Mouse (Mus musculus): ENCODE results near the gene Kctd18. TPM values are rescaled to one million over a fixed set of nuclear protein-coding genes. Genes with fewer than 3 reads are reported as not detected.
"Not testable (repeated sequence)": the region's sequence is repeated elsewhere in the genome, so short reads cannot be mapped to it uniquely, and the experiment has no call there.

Kctd18 gene
- polyA plus RNA-seq, 1 experiment, result 21.3 TPM

DNA sequence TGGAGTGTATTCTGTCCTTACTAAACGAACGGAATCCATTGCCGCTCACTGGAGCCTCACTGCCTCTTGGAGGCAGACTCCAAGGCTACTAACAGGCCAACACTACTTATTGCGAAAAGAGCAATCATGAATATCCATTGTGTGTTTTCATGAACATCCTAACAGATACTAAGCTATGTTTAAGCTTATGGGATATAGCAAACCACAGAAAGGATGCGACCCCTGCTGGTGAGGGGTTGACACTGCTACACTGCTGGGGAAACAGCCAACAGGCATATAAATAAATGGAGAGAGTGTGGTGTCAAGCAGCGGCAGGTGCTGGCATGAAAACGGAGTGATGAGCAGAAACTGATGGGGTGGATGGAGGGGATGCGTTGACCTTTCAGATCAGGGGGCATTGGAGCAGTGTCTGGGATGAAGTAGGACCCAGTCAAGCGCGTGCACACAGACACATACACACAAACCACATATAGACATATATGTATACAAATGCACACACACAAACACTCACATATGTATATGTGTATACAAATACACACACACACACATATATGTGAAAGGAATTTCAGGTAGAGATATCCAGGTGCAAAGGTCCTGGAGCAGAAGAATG, 12.5 kb upstream of the Kctd18 start:
- Histone ChIP-seq H3K4me1 (ENCODE audit: control insufficient read depth, insufficient read depth, low read length) (no peaks in the 10 kb centered on the region), H3K36me3 (ENCODE audit: control insufficient read depth, insufficient read depth, low read length, poor library complexity, severe bottlenecking) (peaks cover 3% of the 10 kb centered on the region; the same call in 1 of the 2 replicates), H3K9me3 (replicated peaks; ENCODE audit: control insufficient read depth, insufficient read depth, low read length, poor library complexity, severe bottlenecking) (no peaks in the 10 kb centered on the region), H3K4me3 (ENCODE audit: low read depth, low read length) (no peak overlapping the region), H3K9ac (ENCODE audit: low read depth, poor library complexity, severe bottlenecking) (no peak overlapping the region), H3K27ac (ENCODE audit: insufficient read depth, low read length) (no peak overlapping the region), H3K27me3 (ENCODE audit: control insufficient read depth, insufficient read depth, low read length, poor library complexity, severe bottlenecking) (no peaks in the 10 kb centered on the region)
- TF ChIP-seq POLR2A (IDR thresholded peaks at IDR 0.05; ENCODE audit: insufficient read depth, low read length) (no peak), CTCF (IDR thresholded peaks at IDR 0.05; ENCODE audit: low read depth, low read length) (peak; percentile 78)

DNA sequence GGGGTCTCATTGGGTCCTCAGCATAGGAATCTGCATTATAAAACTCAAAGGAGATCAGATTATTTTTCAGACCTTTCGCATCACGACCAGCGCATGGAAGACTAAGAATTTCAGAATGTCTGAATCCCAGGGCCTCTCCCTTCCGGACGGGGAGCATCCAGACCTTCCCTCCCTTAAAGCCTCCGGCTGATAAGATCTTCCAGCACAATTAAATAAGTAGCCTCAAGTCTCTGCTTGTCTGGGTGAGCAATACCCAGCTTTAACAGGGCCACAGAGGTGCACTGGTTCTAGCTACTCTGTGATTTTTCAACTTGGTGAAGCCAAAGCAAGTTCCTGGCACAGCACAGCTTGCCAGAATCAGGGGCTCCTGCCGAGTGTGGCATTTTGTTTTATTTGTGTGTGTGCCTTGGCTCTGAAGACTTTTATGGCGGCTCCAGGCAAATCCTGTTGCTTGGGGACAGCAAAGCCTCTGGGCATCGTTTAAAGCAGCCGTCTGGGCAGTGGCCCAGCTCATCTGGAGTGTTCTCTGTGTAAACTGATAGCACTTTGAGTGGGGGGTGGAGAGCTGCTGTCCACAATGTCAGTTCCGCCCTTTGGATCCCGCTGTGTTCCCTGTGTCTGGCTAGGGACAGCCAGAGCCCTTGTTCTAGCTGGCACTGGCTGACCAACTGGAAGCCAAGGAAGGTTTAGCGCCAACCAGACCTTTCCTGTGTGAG, 11.6 kb upstream of the Kctd18 start:
- Histone ChIP-seq H3K36me3 (ENCODE audit: control insufficient read depth, insufficient read depth, low read length, poor library complexity, severe bottlenecking) (peaks cover 3% of the 10 kb centered on the region), H3K4me3 (ENCODE audit: low read depth, low read length) (peak overlapping the region; percentile 42), H3K4me1 (ENCODE audit: control insufficient read depth, insufficient read depth, low read length) (no peaks in the 10 kb centered on the region), H3K27ac (ENCODE audit: insufficient read depth, low read length) (peak overlapping the region; percentile 43), H3K27me3 (ENCODE audit: control insufficient read depth, insufficient read depth, low read length, poor library complexity, severe bottlenecking) (no peaks in the 10 kb centered on the region), H3K9ac (ENCODE audit: low read depth, poor library complexity, severe bottlenecking) (peak overlapping the region; percentile 40; the same call in 1 of the 2 replicates), H3K9me3 (replicated peaks; ENCODE audit: control insufficient read depth, insufficient read depth, low read length, poor library complexity, severe bottlenecking) (no peaks in the 10 kb centered on the region)
- TF ChIP-seq POLR2A (IDR thresholded peaks at IDR 0.05; ENCODE audit: insufficient read depth, low read length), result no peak
- TF ChIP-seq CTCF (IDR thresholded peaks at IDR 0.05; ENCODE audit: low read depth, low read length), result no peak
- 0 out of 2 replicates have a peak, but pooled peaks have one; percentile 26 for TF ChIP-seq EP300 (IDR thresholded peaks at IDR 0.05; ENCODE audit: insufficient read depth, low read depth, low read length)

GRCm38 (mm10) chr1:58029636-58030117, 10.9 kb upstream of the Kctd18 start, which contains the start of gene Aox1:
Gene Aox1, plus strand, starts transcription at chr1:58029931.
- TF ChIP-seq CTCF (IDR thresholded peaks at IDR 0.05; ENCODE audit: low read depth, low read length) (no peak), EP300 (IDR thresholded peaks at IDR 0.05; ENCODE audit: insufficient read depth, low read depth, low read length) (peak; percentile 45; the same call in 1 of the 2 replicates), POLR2A (IDR thresholded peaks at IDR 0.05; ENCODE audit: insufficient read depth, low read length) (no peak)
- Histone ChIP-seq H3K27me3 (ENCODE audit: control insufficient read depth, insufficient read depth, low read length, poor library complexity, severe bottlenecking) (no peaks in the 10 kb centered on the region), H3K9me3 (replicated peaks; ENCODE audit: control insufficient read depth, insufficient read depth, low read length, poor library complexity, severe bottlenecking) (no peaks in the 10 kb centered on the region), H3K27ac (ENCODE audit: insufficient read depth, low read length) (peak within 1 kb of the TSS; percentile 72), H3K36me3 (ENCODE audit: control insufficient read depth, insufficient read depth, low read length, poor library complexity, severe bottlenecking) (peaks cover 6% of the 10 kb centered on the region), H3K9ac (ENCODE audit: low read depth, poor library complexity, severe bottlenecking) (peak within 1 kb of the TSS; percentile 40; the same call in 1 of the 2 replicates), H3K4me3 (ENCODE audit: low read depth, low read length) (peak within 1 kb of the TSS; percentile 42), H3K4me1 (ENCODE audit: control insufficient read depth, insufficient read depth, low read length) (no peaks in the 10 kb centered on the region)

DNA sequence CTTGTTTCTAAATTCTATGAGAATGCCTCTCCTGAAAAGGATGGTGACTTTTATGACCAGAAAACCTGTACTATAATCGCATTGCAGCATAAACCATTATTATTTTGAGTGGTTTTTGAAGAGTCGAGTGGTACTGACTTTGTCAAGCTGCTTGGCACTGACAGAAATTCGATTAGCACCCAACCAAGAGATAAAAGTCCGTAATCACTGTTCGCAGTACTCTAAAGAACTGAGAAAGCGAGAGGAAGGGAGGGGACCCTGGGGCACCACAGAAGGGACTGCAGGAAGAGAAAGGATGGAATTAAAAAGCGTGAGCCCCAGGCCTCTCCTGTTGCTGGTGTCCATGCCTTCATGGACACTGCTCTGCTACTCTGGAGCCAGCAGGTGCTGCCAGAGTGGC, 9.0 kb upstream of the Kctd18 start:
- H3K27me3 ChIP-seq (ENCODE audit: control insufficient read depth, insufficient read depth, low read length, poor library complexity, severe bottlenecking), result no peaks in the 10 kb centered on the region
- H3K36me3 ChIP-seq (ENCODE audit: control insufficient read depth, insufficient read depth, low read length, poor library complexity, severe bottlenecking), result peaks cover 13% of the 10 kb centered on the region
- H3K4me3 ChIP-seq (ENCODE audit: low read depth, low read length), result no peak overlapping the region
- TF ChIP-seq EP300 (IDR thresholded peaks at IDR 0.05; ENCODE audit: insufficient read depth, low read depth, low read length) (no peak), POLR2A (IDR thresholded peaks at IDR 0.05; ENCODE audit: insufficient read depth, low read length) (no peak), CTCF (IDR thresholded peaks at IDR 0.05; ENCODE audit: low read depth, low read length) (no peak)
- H3K27ac ChIP-seq (ENCODE audit: insufficient read depth, low read length), result no peak overlapping the region
- no peak overlapping the region for H3K9ac ChIP-seq (ENCODE audit: low read depth, poor library complexity, severe bottlenecking)
- H3K9me3 ChIP-seq (replicated peaks; ENCODE audit: control insufficient read depth, insufficient read depth, low read length, poor library complexity, severe bottlenecking), result no peaks in the 10 kb centered on the region
- H3K4me1 ChIP-seq (ENCODE audit: control insufficient read depth, insufficient read depth, low read length), result no peaks in the 10 kb centered on the region

DNA sequence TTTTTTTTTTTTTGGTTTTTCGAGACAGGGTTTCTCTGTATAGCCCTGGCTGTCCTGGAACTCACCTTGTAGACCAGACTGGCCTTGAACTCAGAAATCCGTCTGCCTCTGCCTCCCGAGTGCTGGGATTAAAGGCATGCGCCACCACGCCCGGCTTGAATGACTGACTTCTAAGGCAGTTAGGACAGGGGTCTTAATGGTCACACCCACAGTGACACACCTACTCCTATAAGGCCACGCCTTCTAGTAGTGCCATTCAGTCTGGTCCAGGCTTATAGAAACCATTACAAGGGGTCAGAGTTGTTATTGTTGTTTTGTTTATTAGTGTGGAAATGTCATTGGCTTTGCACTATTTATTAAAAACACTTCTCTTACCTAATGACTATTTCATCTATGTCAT, 12.4 kb downstream of the Kctd18 start:
- H3K4me1 ChIP-seq (ENCODE audit: control insufficient read depth, insufficient read depth, low read length); H3K27me3 ChIP-seq (ENCODE audit: control insufficient read depth, insufficient read depth, low read length, poor library complexity, severe bottlenecking); H3K4me3 ChIP-seq (ENCODE audit: low read depth, low read length); H3K9ac ChIP-seq (ENCODE audit: low read depth, poor library complexity, severe bottlenecking); H3K9me3 ChIP-seq (replicated peaks; ENCODE audit: control insufficient read depth, insufficient read depth, low read length, poor library complexity, severe bottlenecking); H3K27ac ChIP-seq (ENCODE audit: insufficient read depth, low read length): not testable (repeated sequence)
- H3K36me3 ChIP-seq (ENCODE audit: control insufficient read depth, insufficient read depth, low read length, poor library complexity, severe bottlenecking), result peaks cover 29% of the 10 kb centered on the region

GRCm38 (mm10) chr1:57998146-57998545, 20.6 kb downstream of the Kctd18 start:
- no peak overlapping the region for H3K4me3 ChIP-seq (ENCODE audit: low read depth, low read length)
- H3K9ac ChIP-seq (ENCODE audit: low read depth, poor library complexity, severe bottlenecking), result no peak overlapping the region

More at GRCm38 (mm10) chr1:57998146-57998545, 20.6 kb downstream of the Kctd18 start:
- peaks cover 19% of the 10 kb centered on the region for H3K36me3 ChIP-seq (ENCODE audit: control insufficient read depth, insufficient read depth, low read length, poor library complexity, severe bottlenecking)
- H3K4me1 ChIP-seq (ENCODE audit: control insufficient read depth, insufficient read depth, low read length), result no peaks in the 10 kb centered on the region
- peak overlapping the region; percentile 51 for H3K27ac ChIP-seq (ENCODE audit: insufficient read depth, low read length)
- H3K9me3 ChIP-seq (replicated peaks; ENCODE audit: control insufficient read depth, insufficient read depth, low read length, poor library complexity, severe bottlenecking), result no peaks in the 10 kb centered on the region
- no peaks in the 10 kb centered on the region for H3K27me3 ChIP-seq (ENCODE audit: control insufficient read depth, insufficient read depth, low read length, poor library complexity, severe bottlenecking)
- TF ChIP-seq EP300 (IDR thresholded peaks at IDR 0.05; ENCODE audit: insufficient read depth, low read depth, low read length) (0 out of 2 replicates have a peak, but pooled peaks have one; percentile 20), CTCF (IDR thresholded peaks at IDR 0.05; ENCODE audit: low read depth, low read length) (no peak)
